ENCODE assay signal across 7 mouse cellular contexts in genomic region chr2:35539276-35539972, GRCm38 (mm10). TPM values are rescaled to one million over a fixed set of nuclear protein-coding genes. Genes with fewer than 3 reads are reported as not detected.
DNase-seq lines count a peak whose midpoint lies in the region; ATAC-seq and TF ChIP-seq lines count a peak whose summit lies in the region.

No protein-coding gene starts in this region.

- 8% methylated on average over 13 of the region's 13 CpGs for WGBS in intestine, embryonic 15.5 days
- 5% methylated on average over 13 of the region's 13 CpGs for WGBS in midbrain, embryonic 12.5 days
- WGBS in small intestine, adult 2 months: 22% methylated on average over 13 of the region's 13 CpGs

- H3K9ac ChIP-seq in intestine, embryonic 15.5 days: no peak overlapping the region
- no peak overlapping the region for H3K9ac ChIP-seq in midbrain, embryonic 12.5 days (replicated peaks)

- no peak overlapping the region for H3K4me2 ChIP-seq in intestine, embryonic 15.5 days (replicated peaks)
- H3K4me2 ChIP-seq in midbrain, embryonic 12.5 days (replicated peaks): no peak overlapping the region

- peak; percentile 83 for TF ChIP-seq CTCF in cortical plate, adult 2 months (IDR thresholded peaks at IDR 0.05; ENCODE audit: extremely low read depth, insufficient read depth, low read length)
- TF ChIP-seq CTCF in small intestine, adult 2 months (IDR thresholded peaks at IDR 0.05; ENCODE audit: extremely low read depth, insufficient read length, insufficient replicate concordance, low read depth, low read length): peak; percentile 98

- no peak overlapping the region for H3K4me3 ChIP-seq in cortical plate, adult 2 months (ENCODE audit: insufficient read depth, low read length)
- no peak overlapping the region for H3K4me3 ChIP-seq in intestine, embryonic 15.5 days (replicated peaks)
- no peak overlapping the region for H3K4me3 ChIP-seq in midbrain, embryonic 12.5 days
- H3K4me3 ChIP-seq in small intestine, adult 2 months (ENCODE audit: low read depth, low read length): no peak overlapping the region

- H3K27ac ChIP-seq in cortical plate, adult 2 months (ENCODE audit: insufficient read depth, low read length): no peak overlapping the region
- H3K27ac ChIP-seq in intestine, embryonic 15.5 days: peak overlapping the region; percentile 70
- no peak overlapping the region for H3K27ac ChIP-seq in midbrain, embryonic 12.5 days (replicated peaks)
- H3K27ac ChIP-seq in small intestine, adult 2 months (ENCODE audit: insufficient read depth, low read depth, low read length): 0 out of 2 replicates have a peak overlapping the region, but pooled peaks have one; percentile 25

- H3K36me3 ChIP-seq in intestine, embryonic 15.5 days: no peaks in the 10 kb centered on the region
- H3K36me3 ChIP-seq in midbrain, embryonic 12.5 days: no peaks in the 10 kb centered on the region
- no peaks in the 10 kb centered on the region for H3K36me3 ChIP-seq in small intestine, adult 2 months (ENCODE audit: control insufficient read depth, insufficient read depth, low read length)

- peak; percentile 63 for ATAC-seq in intestine, embryonic 15.5 days
- 0 out of 2 replicates have a peak, but pooled peaks have one; percentile 27 for ATAC-seq in midbrain, embryonic 12.5 days (ENCODE audit: low FRiP score, low read depth)

- peak; percentile 93 for DNase-seq in adipocyte (ENCODE audit: low spot score)
- peak; percentile 81 for DNase-seq in gastrocnemius, postnatal 14 days
- peak; percentile 89 to 91 for DNase-seq in left cerebral cortex, postnatal 14 days (ENCODE audit: low spot score in 2 of 2)

- intact Hi-C loops in gastrocnemius, postnatal 14 days (cut with DNase I; ENCODE audit: low total_unique reads): no loop called here
- intact Hi-C loops in left cerebral cortex, postnatal 14 days (cut with DNase I): loop anchor here (10.0 kb wide), 1 partner anchor 675 kb away; no protein-coding TSS in a partner anchor

- no peaks in the 10 kb centered on the region for H3K9me3 ChIP-seq in intestine, embryonic 15.5 days
- H3K9me3 ChIP-seq in midbrain, embryonic 12.5 days: no peaks in the 10 kb centered on the region

- no peaks in the 10 kb centered on the region for H3K4me1 ChIP-seq in cortical plate, adult 2 months (ENCODE audit: control insufficient read depth, insufficient read depth, low read length)
- peaks cover 8% of the 10 kb centered on the region; the same call in 1 of the 2 replicates for H3K4me1 ChIP-seq in intestine, embryonic 15.5 days (replicated peaks)
- H3K4me1 ChIP-seq in midbrain, embryonic 12.5 days: no peaks in the 10 kb centered on the region
- no peaks in the 10 kb centered on the region for H3K4me1 ChIP-seq in small intestine, adult 2 months (ENCODE audit: control insufficient read depth, insufficient read depth, insufficient read length, low read length)

- TF ChIP-seq POLR2A in cortical plate, adult 2 months (IDR thresholded peaks at IDR 0.05; ENCODE audit: extremely low read depth, insufficient read depth, low read length): no peak
- TF ChIP-seq POLR2A in small intestine, adult 2 months (IDR thresholded peaks at IDR 0.05; ENCODE audit: low read depth, low read length): no peak

- no peaks in the 10 kb centered on the region for H3K27me3 ChIP-seq in intestine, embryonic 15.5 days (replicated peaks)
- H3K27me3 ChIP-seq in midbrain, embryonic 12.5 days: no peaks in the 10 kb centered on the region
- no peaks in the 10 kb centered on the region for H3K27me3 ChIP-seq in small intestine, adult 2 months (ENCODE audit: control insufficient read depth, insufficient read depth, low read length)

RNA-seq across cellular contexts. Expression of gene Dab2ip, which starts 18.6 kb away (rescaled TPM):
- 114 and 120 TPM in 2 replicates for polyA plus RNA-seq in cortical plate, adult 2 months (2012; rRNA removed)
- 10 to 100 TPM; 42.8 to 46.3 TPM for total RNA-seq in gastrocnemius, postnatal 14 days (2021)
- 52.7 and 54.9 TPM in 2 replicates for polyA plus RNA-seq in intestine, embryonic 15.5 days (2015; fragmentation: Nextera tagmentation; extraction: Ambion mirVana)
- total RNA-seq in left cerebral cortex, postnatal 14 days (2021): 100 to 1,000 TPM; 155 to 169 TPM
- polyA plus RNA-seq in midbrain, embryonic 12.5 days (2016; fragmentation: Nextera tagmentation; extraction: Ambion mirVana): 47.9 and 48.3 TPM in 2 replicates
- polyA plus RNA-seq in small intestine, adult 2 months (2012; rRNA removed): 66.2 and 140 TPM in 2 replicates

Comparison
In these comparisons a context has a peak if more than half of its experiments do, and no peak if none do; other contexts are left out.
1. H3K27ac ChIP-seq: peak in intestine, embryonic 15.5 days (single experiment) and small intestine, adult 2 months (single experiment); none in cortical plate, adult 2 months (single experiment) and midbrain, embryonic 12.5 days (single experiment).
2. Peak in every context shown above with its lines, with median percentiles within 50 percentile points of each other: DNase-seq.